Mouse (Mus musculus) MEL (cell line): Measurements from ENCODE around the gene Ddx46. TPM values are rescaled to one million over a fixed set of nuclear protein-coding genes. Genes with fewer than 3 reads are reported as not detected.

Source experiments
- DNase-seq: peaks from one replicate; pipeline ENCODE4 v3.0.0; 2011; ENCODE audit warnings: low read depth, low spot score
- H3K27ac ChIP-seq: 2 replicates; pipeline ENCODE4 v1.5.1; 2012; ENCODE audit warnings: low read depth, mild to moderate bottlenecking, control low read depth, low read length, moderate library complexity; ENCODE audit not compliant: control insufficient read depth
- H3K27me3 ChIP-seq, 2 experiments: fragments of 150-350 bp in 1 of 2; sonication (generic) in 1 of 2; 2 replicates each; pipeline ENCODE4 v1.6.1; 2012; ENCODE audit warnings: low read length in 2 of 2, mild to moderate bottlenecking in 2 of 2, improper control_type of control experiment in 1 of 2, moderate library complexity in 1 of 2; ENCODE audit not compliant: insufficient read depth in 2 of 2, control insufficient read depth in 1 of 2
- H3K36me3 ChIP-seq, 2 experiments: 2 replicates each; pipeline ENCODE4 v1.6.1; 2012 to 2014; ENCODE audit warnings: low read length in 2 of 2, improper control_type of control experiment in 1 of 2, inconsistent platforms in 1 of 2, mild to moderate bottlenecking in 1 of 2; ENCODE audit not compliant: insufficient read depth in 2 of 2, control insufficient read depth in 1 of 2
- H3K4me1 ChIP-seq, 2 experiments: fragments of 150-350 bp in 1 of 2; sonication (generic) in 1 of 2; 2 replicates each; pipeline ENCODE4 v1.6.1; 2012; ENCODE audit warnings: low read length in 2 of 2, improper control_type of control experiment in 1 of 2, mild to moderate bottlenecking in 1 of 2; ENCODE audit not compliant: insufficient read depth in 2 of 2, control insufficient read depth in 1 of 2
- H3K4me3 ChIP-seq, 2 experiments: fragments of 150-350 bp in 1 of 2; sonication (generic) in 1 of 2; 2 replicates each; pipeline ENCODE4 v1.5.1; 2012; ENCODE audit warnings: low read depth in 2 of 2, low read length in 2 of 2, mild to moderate bottlenecking in 2 of 2, moderate library complexity in 2 of 2, control low read depth in 1 of 2, improper control_type of control experiment in 1 of 2; ENCODE audit not compliant: control insufficient read depth in 1 of 2, insufficient read depth in 1 of 2
- H3K79me2 ChIP-seq: 2 replicates; pipeline ENCODE4 v1.6.1; 2012; ENCODE audit warnings: mild to moderate bottlenecking, low read length, moderate library complexity; ENCODE audit not compliant: control insufficient read depth, poor library complexity, insufficient read depth
- H3K9ac ChIP-seq: 2 replicates; pipeline ENCODE4 v1.6.1; 2012; ENCODE audit warnings: low read depth, mild to moderate bottlenecking, control low read depth, low read length, moderate library complexity; ENCODE audit not compliant: control insufficient read depth, poor library complexity, severe bottlenecking
- H3K9me3 ChIP-seq: fragments of 150-350 bp; sonication (generic); replicated peaks from 2 replicates; pipeline ENCODE4 v1.6.1; 2012; ENCODE audit warnings: mild to moderate bottlenecking, low read length, improper control_type of control experiment, moderate library complexity; ENCODE audit not compliant: insufficient read depth
- BHLHE40 ChIP-seq: IDR thresholded peaks from 2 replicates; pipeline ENCODE4 v1.6.1; 2012; ENCODE audit warnings: low read depth, mild to moderate bottlenecking, inconsistent platforms, low read length, improper control_type of control experiment, borderline replicate concordance
- CHD1 ChIP-seq: IDR thresholded peaks from 2 replicates; pipeline ENCODE4 v1.6.1; 2012; ENCODE audit warnings: low read depth, mild to moderate bottlenecking, inconsistent platforms, low read length, improper control_type of control experiment
- CTCF ChIP-seq, 3 experiments: IDR thresholded peaks in 2 of 3; conservative IDR thresholded peaks in 1 of 3; 2 replicates each; pipeline ENCODE4 v1.5.1; 2011 to 2012; ENCODE audit warnings: low read length in 3 of 3, low read depth in 2 of 3, mild to moderate bottlenecking in 2 of 3, improper control_type of control experiment in 1 of 3, inconsistent platforms in 1 of 3, mixed read lengths in 1 of 3, moderate library complexity in 1 of 3; ENCODE audit not compliant: control insufficient read depth in 1 of 3, insufficient read depth in 1 of 3, poor library complexity in 1 of 3, severe bottlenecking in 1 of 3
- ELF1 ChIP-seq: IDR thresholded peaks from 2 replicates; pipeline ENCODE4 v1.6.1; 2014; ENCODE audit warnings: low read depth, mild to moderate bottlenecking, inconsistent platforms, low read length, improper control_type of control experiment, moderate library complexity
- GATA1 ChIP-seq: IDR thresholded peaks from 2 replicates; pipeline ENCODE4 v1.6.1; 2011; ENCODE audit warnings: low read depth, low read length, improper control_type of control experiment
- HCFC1 ChIP-seq: IDR thresholded peaks from 2 replicates; pipeline ENCODE4 v1.6.1; 2012; ENCODE audit warnings: low read depth, mild to moderate bottlenecking, inconsistent platforms, low read length, improper control_type of control experiment, moderate library complexity
- JUND ChIP-seq: IDR thresholded peaks from 2 replicates; pipeline ENCODE4 v1.6.1; 2011; ENCODE audit warnings: low read depth, mild to moderate bottlenecking, improper control_type of control experiment, low read length
- KAT2A ChIP-seq: conservative IDR thresholded peaks from 2 replicates; pipeline ENCODE4 v1.6.1; 2012; ENCODE audit warnings: low read depth, low read length, improper control_type of control experiment, inconsistent platforms
- MAFK ChIP-seq: IDR thresholded peaks from 2 replicates; pipeline ENCODE4 v1.6.1; 2011; ENCODE audit warnings: low read depth, mild to moderate bottlenecking, low read length, improper control_type of control experiment, borderline replicate concordance
- MAZ ChIP-seq: IDR thresholded peaks from 2 replicates; pipeline ENCODE4 v1.6.1; 2012; ENCODE audit warnings: low read depth, mild to moderate bottlenecking, inconsistent platforms, low read length, improper control_type of control experiment
- MEF2A ChIP-seq: IDR thresholded peaks from 2 replicates; pipeline ENCODE4 v1.6.1; 2014; ENCODE audit warnings: low read depth, mild to moderate bottlenecking, inconsistent platforms, low read length, improper control_type of control experiment; ENCODE audit not compliant: poor library complexity, insufficient replicate concordance, severe bottlenecking; ENCODE audit errors: extremely low read depth
- RAD21 ChIP-seq: IDR thresholded peaks from 2 replicates; pipeline ENCODE4 v1.6.1; 2011; ENCODE audit warnings: mild to moderate bottlenecking, low read depth, low read length, improper control_type of control experiment
- RCOR1 ChIP-seq: IDR thresholded peaks from 2 replicates; pipeline ENCODE4 v1.6.1; 2012; ENCODE audit warnings: low read depth, mild to moderate bottlenecking, inconsistent platforms, low read length, improper control_type of control experiment
- SIN3A ChIP-seq: IDR thresholded peaks from 2 replicates; pipeline ENCODE4 v1.6.1; 2012; ENCODE audit warnings: low read length, improper control_type of control experiment, inconsistent platforms
- SMC3 ChIP-seq: IDR thresholded peaks from 2 replicates; pipeline ENCODE4 v1.6.1; 2011; ENCODE audit warnings: low read depth, low read length, improper control_type of control experiment
- TBP ChIP-seq: IDR thresholded peaks from 2 replicates; pipeline ENCODE4 v1.8.0; 2011; ENCODE audit warnings: low read depth, low read length, improper control_type of control experiment
- TCF12 ChIP-seq: IDR thresholded peaks from 2 replicates; pipeline ENCODE4 v1.6.1; 2014; ENCODE audit warnings: low read depth, mild to moderate bottlenecking, inconsistent platforms, low read length, improper control_type of control experiment, moderate library complexity
- UBTF ChIP-seq: IDR thresholded peaks from 2 replicates; pipeline ENCODE4 v1.6.1; 2012; ENCODE audit warnings: low read depth, mild to moderate bottlenecking, inconsistent platforms, low read length, improper control_type of control experiment, moderate library complexity, borderline replicate concordance; ENCODE audit not compliant: insufficient read depth
- ZC3H11A ChIP-seq: IDR thresholded peaks from 2 replicates; pipeline ENCODE4 v1.6.1; 2012; ENCODE audit warnings: low read depth, mild to moderate bottlenecking, inconsistent platforms, low read length, improper control_type of control experiment
- ZKSCAN1 ChIP-seq: IDR thresholded peaks from 2 replicates; pipeline ENCODE4 v1.6.1; 2012; ENCODE audit warnings: low read depth, mild to moderate bottlenecking, inconsistent platforms, low read length, improper control_type of control experiment, moderate library complexity
- polyA plus RNA-seq, 2 experiments: library from polyadenylated mRNA; stranded (reverse) in 1 of 2; unstranded in 1 of 2; fragments of >175 nt in 1 of 2; fragments of >200 nt in 1 of 2; gene quantifications; 2 replicates each; pipeline versions ENCODE4 v1.2.1 to v1.2.4; 2012; ENCODE audit warnings: low replicate concordance in 2 of 2, low read depth in 1 of 2; ENCODE audit not compliant: insufficient read length in 2 of 2, insufficient read depth in 1 of 2, missing spikeins in 1 of 2
- total RNA-seq: library from RNA; depleted of rRNA; stranded (reverse); fragments of 300-350 nt; gene quantifications from 2 replicates; pipeline ENCODE4 v1.2.3, GENCODE M21; 2012

The Ddx46 gene
- total and polyA plus RNA-seq, 3 experiments: 58.3 to 122 (median 89.5) TPM

- Histone ChIP-seq H3K4me1 (peaks cover 1 to 2% of the 10 kb centered on the region in 2 experiments), H3K79me2 (peaks cover 7% of the 10 kb centered on the region), H3K9me3 (no peaks in the 10 kb centered on the region), H3K27ac (no peak overlapping the region), H3K36me3 (peaks cover 2 to 7% of the 10 kb centered on the region in 2 experiments; a peak in 3 of 4 replicates), H3K9ac (no peak overlapping the region), H3K4me3 (no peak overlapping the region), H3K27me3 (no peaks in the 10 kb centered on the region)
- TF ChIP-seq RCOR1 (0 out of 2 replicates have a peak, but pooled peaks have one; percentile 23), ZC3H11A (peak; percentile 71), TBP (no peak), ZKSCAN1 (no peak), HCFC1 (0 out of 2 replicates have a peak, but pooled peaks have one; percentile 43), GATA1 (peak; percentile 52), SIN3A (peak; percentile 33; the same call in 1 of the 2 replicates), BHLHE40 (peak; percentile 37; the same call in 1 of the 2 replicates), RAD21 (peak; percentile 73), SMC3 (peak; percentile 85), MAZ (no peak), CTCF (IDR thresholded peaks at IDR 0.05 in 2 of 3, conservative IDR thresholded peaks at IDR 0.05 in 1 of 3; ENCODE audit: control insufficient read depth in 1 of 3, insufficient read depth in 1 of 3, low read depth in 2 of 3, low read length in 3 of 3, poor library complexity in 1 of 3, severe bottlenecking in 1 of 3) (peak; percentile 89 to 97 (median 93)), CHD1 (no peak)
- DNase-seq: peak; percentile 83
Observed at GRCm38 (mm10) chr13:55601611-55602010, 33.2 kb upstream of the Ddx46 start.

GRCm38 (mm10) chr13:55604606-55605005, 30.2 kb upstream of the Ddx46 start:
- H3K27ac ChIP-seq: no peak overlapping the region
- H3K4me3 ChIP-seq: no peak overlapping the region
- peaks cover 0 to 7% of the 10 kb centered on the region in 2 experiments; a peak in 2 of 4 replicates for H3K36me3 ChIP-seq
- H3K9me3 ChIP-seq: no peaks in the 10 kb centered on the region
- TF ChIP-seq JUND (no peak), MEF2A (no peak), MAFK (no peak), TCF12 (no peak), GATA1 (no peak), UBTF (no peak), KAT2A (no peak), ELF1 (no peak)
- no peak overlapping the region for H3K9ac ChIP-seq
- H3K27me3 ChIP-seq: no peaks in the 10 kb centered on the region
- no peak for DNase-seq
- H3K4me1 ChIP-seq: peaks cover 2 to 4% of the 10 kb centered on the region in 2 experiments
- peaks cover 7% of the 10 kb centered on the region for H3K79me2 ChIP-seq
